Mouse (Mus musculus): ENCODE results near the gene Cnfn. TPM values are rescaled to one million over a fixed set of nuclear protein-coding genes. Genes with fewer than 3 reads are reported as not detected.
"Not testable (repeated sequence)": the region's sequence is repeated elsewhere in the genome, so short reads cannot be mapped to it uniquely, and the experiment has no call there.

Gene Cnfn
- polyA plus RNA-seq, 1 experiment from 2014 or later = 0.54 TPM

DNA sequence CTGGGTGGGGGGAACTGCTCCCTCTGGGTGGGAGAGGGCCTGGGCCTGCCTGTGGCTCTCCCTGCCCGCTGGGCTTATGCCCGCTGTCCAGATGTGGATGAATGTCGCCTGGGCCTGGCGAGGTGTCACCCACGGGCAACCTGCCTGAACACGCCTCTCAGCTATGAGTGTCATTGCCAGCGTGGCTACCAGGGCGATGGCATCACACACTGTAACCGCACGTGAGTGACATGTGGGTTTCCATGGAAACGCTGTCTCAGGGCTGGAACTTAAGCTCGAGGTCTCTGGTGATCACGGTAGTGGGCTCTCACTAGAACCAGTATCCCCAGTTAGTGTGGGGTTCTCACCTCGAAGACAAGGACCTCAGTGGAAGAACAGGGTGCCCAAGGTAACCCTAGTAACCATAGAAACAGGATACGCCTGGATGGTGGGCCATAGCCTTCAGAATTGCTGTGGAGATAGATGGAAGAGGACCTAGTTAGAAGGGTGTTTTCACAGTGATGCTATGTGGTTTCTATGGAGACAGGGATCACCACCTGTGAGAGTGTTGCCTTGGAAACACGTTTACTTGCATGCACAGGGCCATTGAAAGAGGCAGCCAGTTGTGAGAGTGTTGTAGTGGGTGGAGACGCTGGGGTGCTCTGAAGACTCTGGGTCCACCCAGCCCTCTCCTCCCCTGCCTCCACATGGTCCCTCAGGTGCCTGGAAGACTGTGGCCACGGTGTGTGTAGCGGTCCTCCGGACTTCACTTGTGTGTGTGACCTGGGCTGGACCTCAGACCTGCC is 28.3 kb downstream of the Cnfn start:
- H3K4me1 ChIP-seq (ENCODE audit: control insufficient read depth, insufficient read depth, low read depth, low read length) = no peaks in the 10 kb centered on the region; the same call in 1 of the 2 replicates
- H3K36me3 ChIP-seq (ENCODE audit: control insufficient read depth, insufficient read depth, low read length) = peaks cover 41% of the 10 kb centered on the region
- no peak overlapping the region for H3K27ac ChIP-seq (ENCODE audit: low read depth, low read length)
- no peaks in the 10 kb centered on the region for H3K9me3 ChIP-seq (ENCODE audit: control insufficient read depth, low read length)
- H3K27me3 ChIP-seq (replicated peaks; ENCODE audit: control insufficient read depth, insufficient read depth, low read length) = no peaks in the 10 kb centered on the region
- no peak overlapping the region for H3K4me3 ChIP-seq (ENCODE audit: low read length)
- peak; percentile 73 for ATAC-seq
- no peak overlapping the region for H3K9ac ChIP-seq (ENCODE audit: low read depth, low read length)
- WGBS = 66% methylated on average over 20 of the region's 20 CpGs
- no peak overlapping the region for H3K4me2 ChIP-seq (ENCODE audit: low read length)

DNA sequence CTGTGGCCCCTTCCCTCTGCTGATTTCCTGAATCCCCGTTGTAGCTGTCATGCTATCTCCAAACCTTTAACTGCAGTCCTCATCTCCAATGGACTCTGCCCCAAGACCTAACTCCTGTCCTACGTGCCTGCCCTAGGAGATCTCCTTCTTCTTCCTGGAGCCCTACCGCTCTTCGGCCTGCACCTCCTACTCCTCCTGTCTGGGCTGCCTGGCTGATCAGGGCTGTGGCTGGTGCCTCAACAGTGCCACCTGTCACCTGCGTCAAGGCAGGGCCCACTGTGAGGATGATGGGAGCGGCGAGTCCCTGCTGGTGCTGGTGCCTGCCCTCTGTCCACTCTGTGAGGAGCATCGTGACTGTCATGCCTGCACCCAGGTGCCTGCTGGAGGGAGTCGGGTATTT is 30.2 kb downstream of the Cnfn start:
- H3K36me3 ChIP-seq (ENCODE audit: control insufficient read depth, insufficient read depth, low read length) = peaks cover 47% of the 10 kb centered on the region
- H3K27me3 ChIP-seq (replicated peaks; ENCODE audit: control insufficient read depth, insufficient read depth, low read length) = no peaks in the 10 kb centered on the region

DNA sequence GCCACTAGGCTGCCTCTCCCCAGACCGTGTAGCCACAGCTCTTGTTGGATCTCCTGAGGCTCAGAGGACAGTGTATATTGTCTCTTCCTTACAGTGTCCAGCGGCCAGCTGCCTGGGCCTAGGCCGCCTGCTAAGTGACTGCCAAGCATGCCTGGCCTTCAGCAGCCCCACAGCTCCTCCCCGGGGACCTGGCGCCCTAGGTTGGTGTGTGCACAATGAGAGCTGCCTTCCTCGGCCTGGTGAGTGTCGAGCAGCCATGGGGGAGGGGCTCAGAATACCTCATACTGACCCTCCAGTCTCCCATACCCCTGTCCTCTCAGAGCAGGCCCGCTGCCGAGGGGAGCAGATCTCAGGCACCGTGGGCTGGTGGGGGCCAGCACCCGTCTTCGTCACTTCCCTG is 35.1 kb downstream of the Cnfn start:
- H3K4me2 ChIP-seq (ENCODE audit: low read length) = no peak overlapping the region
- no peak overlapping the region for H3K4me3 ChIP-seq (ENCODE audit: low read length)
- H3K36me3 ChIP-seq (ENCODE audit: control insufficient read depth, insufficient read depth, low read length) = peaks cover 41% of the 10 kb centered on the region
- no peaks in the 10 kb centered on the region for H3K9me3 ChIP-seq (ENCODE audit: control insufficient read depth, low read length)
- H3K9ac ChIP-seq (ENCODE audit: low read depth, low read length) = no peak overlapping the region
- no peak overlapping the region for H3K27ac ChIP-seq (ENCODE audit: low read depth, low read length)
- ATAC-seq = no peak
- H3K4me1 ChIP-seq (ENCODE audit: control insufficient read depth, insufficient read depth, low read depth, low read length) = no peaks in the 10 kb centered on the region
- 85% methylated on average over 12 of the region's 12 CpGs for WGBS
- H3K27me3 ChIP-seq (replicated peaks; ENCODE audit: control insufficient read depth, insufficient read depth, low read length) = no peaks in the 10 kb centered on the region

More for the DNA sequence above, 30.2 kb downstream of the Cnfn start:
- no peak overlapping the region for H3K9ac ChIP-seq (ENCODE audit: low read depth, low read length)
- H3K4me2 ChIP-seq (ENCODE audit: low read length) = no peak overlapping the region
- H3K4me3 ChIP-seq (ENCODE audit: low read length) = no peak overlapping the region
- no peak for ATAC-seq
- no peaks in the 10 kb centered on the region for H3K9me3 ChIP-seq (ENCODE audit: control insufficient read depth, low read length)
- no peaks in the 10 kb centered on the region; the same call in 1 of the 2 replicates for H3K4me1 ChIP-seq (ENCODE audit: control insufficient read depth, insufficient read depth, low read depth, low read length)
- WGBS = 93% methylated on average over 9 of the region's 9 CpGs
- no peak overlapping the region for H3K27ac ChIP-seq (ENCODE audit: low read depth, low read length)

DNA sequence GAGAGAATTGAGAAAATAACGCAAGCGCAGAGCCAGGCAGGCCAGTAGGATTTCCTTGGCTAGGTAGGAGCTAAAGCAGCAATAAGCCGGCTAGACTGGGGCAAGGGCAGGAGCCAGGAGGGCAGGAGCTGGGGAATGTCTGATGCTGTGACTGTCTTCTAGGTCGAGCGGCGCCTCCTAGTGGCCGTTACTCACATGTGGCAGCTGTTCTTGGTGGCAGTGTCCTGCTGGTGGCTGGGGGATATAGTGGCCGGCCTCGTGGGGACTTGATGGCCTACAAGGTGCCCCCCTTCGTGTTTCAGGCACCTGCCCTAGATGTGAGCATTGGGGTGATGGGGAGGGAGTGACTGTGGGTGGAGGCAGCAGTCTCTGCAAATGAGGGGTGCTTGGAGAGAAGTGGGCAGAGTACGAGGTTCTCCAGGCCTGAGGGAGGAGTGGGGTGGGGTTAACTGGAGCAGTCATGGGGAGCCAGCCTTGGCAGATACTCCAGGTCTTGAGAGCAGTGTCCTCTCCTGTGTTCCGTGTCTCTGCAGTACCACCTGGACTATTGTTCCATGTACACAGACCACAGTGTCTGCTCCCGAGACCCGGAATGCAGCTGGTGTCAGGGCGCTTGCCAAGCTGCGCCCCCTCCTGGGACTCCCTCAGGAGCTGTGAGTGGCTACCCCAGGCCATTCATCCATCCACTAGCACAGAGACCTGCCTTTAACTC is 35.8 kb downstream of the Cnfn start:
- Histone ChIP-seq H3K4me2 (ENCODE audit: low read length) (no peak overlapping the region), H3K4me3 (ENCODE audit: low read length) (no peak overlapping the region), H3K27ac (ENCODE audit: low read depth, low read length) (no peak overlapping the region), H3K4me1 (ENCODE audit: control insufficient read depth, insufficient read depth, low read depth, low read length) (no peaks in the 10 kb centered on the region), H3K9me3 (ENCODE audit: control insufficient read depth, low read length) (no peaks in the 10 kb centered on the region), H3K36me3 (ENCODE audit: control insufficient read depth, insufficient read depth, low read length) (peaks cover 42% of the 10 kb centered on the region), H3K9ac (ENCODE audit: low read depth, low read length) (no peak overlapping the region), H3K27me3 (replicated peaks; ENCODE audit: control insufficient read depth, insufficient read depth, low read length) (no peaks in the 10 kb centered on the region)
- 32% methylated on average over 16 of the region's 16 CpGs for WGBS
- 0 out of 2 replicates have a peak, but pooled peaks have one; percentile 57 for ATAC-seq

DNA sequence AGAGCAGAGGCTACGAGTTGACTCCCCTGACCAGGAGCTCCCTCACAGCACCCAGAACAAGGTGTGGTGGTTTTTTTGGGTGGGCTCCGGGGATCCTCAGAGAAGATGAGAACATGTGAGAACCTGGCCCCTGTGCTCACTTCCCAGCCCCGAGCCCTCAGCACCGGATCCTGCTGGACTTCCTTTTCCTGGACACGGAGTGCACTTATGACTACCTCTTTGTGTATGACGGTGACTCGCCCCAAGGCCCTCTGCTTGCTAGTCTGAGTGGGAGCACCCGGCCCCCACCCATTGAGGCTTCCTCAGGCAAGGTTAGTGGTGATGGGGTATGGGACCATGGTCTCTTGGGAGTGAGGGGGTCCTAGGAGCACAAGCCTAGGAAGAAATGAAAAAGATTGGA is 43.3 kb downstream of the Cnfn start:
- no peak for ATAC-seq
- Histone ChIP-seq H3K36me3 (ENCODE audit: control insufficient read depth, insufficient read depth, low read length) (peaks cover 26% of the 10 kb centered on the region), H3K4me1 (ENCODE audit: control insufficient read depth, insufficient read depth, low read depth, low read length) (peaks cover 9% of the 10 kb centered on the region), H3K4me3 (ENCODE audit: low read length) (no peak overlapping the region), H3K9me3 (ENCODE audit: control insufficient read depth, low read length) (no peaks in the 10 kb centered on the region), H3K4me2 (ENCODE audit: low read length) (no peak overlapping the region), H3K27ac (ENCODE audit: low read depth, low read length) (no peak overlapping the region), H3K9ac (ENCODE audit: low read depth, low read length) (no peak overlapping the region), H3K27me3 (replicated peaks; ENCODE audit: control insufficient read depth, insufficient read depth, low read length) (no peaks in the 10 kb centered on the region)
- WGBS = 94% methylated on average over 8 of the region's 8 CpGs

DNA sequence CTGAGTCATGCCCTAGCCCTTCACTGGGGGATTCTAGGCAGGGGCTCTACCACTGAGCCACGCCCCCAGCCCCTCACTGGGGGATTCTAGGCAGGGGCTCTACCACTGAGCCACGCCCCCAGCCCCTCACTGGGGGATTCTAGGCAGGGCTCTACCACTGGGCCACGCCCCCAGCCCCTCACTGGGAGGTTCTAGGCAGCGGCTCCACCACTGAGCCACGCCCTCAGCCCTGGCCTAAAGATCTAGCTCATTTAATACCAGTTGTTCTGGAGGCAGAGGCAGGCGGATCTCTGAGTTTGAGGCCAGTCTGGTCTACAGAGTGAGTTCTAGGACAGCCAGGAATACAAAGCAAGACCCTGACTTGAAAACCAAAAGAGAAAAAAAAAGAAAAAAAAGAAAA is 44.1 kb downstream of the Cnfn start:
- not testable (repeated sequence) for H3K9ac ChIP-seq (ENCODE audit: low read depth, low read length); H3K27ac ChIP-seq (ENCODE audit: low read depth, low read length); H3K4me3 ChIP-seq (ENCODE audit: low read length); H3K27me3 ChIP-seq (replicated peaks; ENCODE audit: control insufficient read depth, insufficient read depth, low read length); H3K4me1 ChIP-seq (ENCODE audit: control insufficient read depth, insufficient read depth, low read depth, low read length); H3K9me3 ChIP-seq (ENCODE audit: control insufficient read depth, low read length); ATAC-seq; H3K4me2 ChIP-seq (ENCODE audit: low read length)
- peaks cover 19% of the 10 kb centered on the region; the same call in 1 of the 2 replicates for H3K36me3 ChIP-seq (ENCODE audit: control insufficient read depth, insufficient read depth, low read length)
- WGBS = 90% methylated on average over 5 of the region's 6 CpGs

DNA sequence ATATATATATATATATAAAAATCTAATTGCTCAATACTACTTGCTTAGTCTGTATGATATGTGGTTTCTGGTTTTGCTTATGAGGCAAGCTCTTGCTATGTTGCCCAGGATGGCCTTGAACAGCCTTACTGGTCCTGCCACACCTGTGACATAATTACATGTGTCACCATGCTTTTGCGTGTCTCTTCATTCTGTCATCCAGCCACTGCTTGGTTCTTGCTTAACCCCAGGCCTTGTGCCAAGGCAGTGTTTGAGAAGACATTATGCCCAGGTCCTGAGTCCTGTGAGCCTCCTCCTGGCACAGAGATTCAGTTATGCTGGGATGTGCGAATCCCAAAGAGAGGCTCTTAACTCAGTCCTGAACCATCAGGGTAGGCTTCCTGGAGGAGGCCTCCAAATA is 46.3 kb downstream of the Cnfn start:
- WGBS = 89% methylated on average over 2 of the region's 2 CpGs
- peaks cover 6% of the 10 kb centered on the region; the same call in 1 of the 2 replicates for H3K36me3 ChIP-seq (ENCODE audit: control insufficient read depth, insufficient read depth, low read length)
- H3K4me2 ChIP-seq (ENCODE audit: low read length) = no peak overlapping the region
- no peak for ATAC-seq
- no peak overlapping the region for H3K9ac ChIP-seq (ENCODE audit: low read depth, low read length)
- no peaks in the 10 kb centered on the region for H3K9me3 ChIP-seq (ENCODE audit: control insufficient read depth, low read length)
- no peak overlapping the region for H3K4me3 ChIP-seq (ENCODE audit: low read length)
- no peaks in the 10 kb centered on the region for H3K27me3 ChIP-seq (replicated peaks; ENCODE audit: control insufficient read depth, insufficient read depth, low read length)
- no peak overlapping the region for H3K27ac ChIP-seq (ENCODE audit: low read depth, low read length)
- peaks cover 9% of the 10 kb centered on the region for H3K4me1 ChIP-seq (ENCODE audit: control insufficient read depth, insufficient read depth, low read depth, low read length)

DNA sequence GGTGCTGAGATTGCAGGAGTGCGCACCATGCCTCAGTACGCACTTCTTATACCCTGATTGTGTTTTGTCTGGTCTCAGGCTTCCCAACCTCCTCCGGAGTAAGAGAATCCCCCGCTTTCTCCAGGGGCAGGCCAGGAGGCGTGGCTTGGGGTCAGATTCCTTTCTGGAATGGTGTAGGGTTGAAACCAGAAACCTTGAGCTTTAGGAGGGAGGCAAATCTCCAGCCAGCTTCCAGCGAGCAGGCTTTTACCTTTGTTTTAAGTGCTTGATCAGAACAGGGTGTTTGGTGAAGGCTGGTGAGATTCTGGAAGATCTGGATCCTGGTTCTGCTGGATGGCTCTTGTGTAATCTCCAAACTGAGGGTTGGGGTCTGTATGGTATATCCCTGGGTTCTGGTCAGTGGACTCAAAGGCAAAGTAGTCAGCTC is 47.5 kb downstream of the Cnfn start:
- H3K4me2 ChIP-seq (ENCODE audit: low read length) = 0 out of 2 replicates have a peak overlapping the region, but pooled peaks have one; percentile 18
- H3K27me3 ChIP-seq (replicated peaks; ENCODE audit: control insufficient read depth, insufficient read depth, low read length) = no peaks in the 10 kb centered on the region
- no peak overlapping the region for H3K9ac ChIP-seq (ENCODE audit: low read depth, low read length)
- WGBS = 8% methylated on average over 6 of the region's 6 CpGs
- H3K9me3 ChIP-seq (ENCODE audit: control insufficient read depth, low read length) = no peaks in the 10 kb centered on the region
- 0 out of 2 replicates have a peak, but pooled peaks cover 2% of the 10 kb centered on the region for H3K36me3 ChIP-seq (ENCODE audit: control insufficient read depth, insufficient read depth, low read length)
- ATAC-seq = no peak
- peaks cover 14% of the 10 kb centered on the region for H3K4me1 ChIP-seq (ENCODE audit: control insufficient read depth, insufficient read depth, low read depth, low read length)
- no peak overlapping the region for H3K4me3 ChIP-seq (ENCODE audit: low read length)
- 0 out of 2 replicates have a peak overlapping the region, but pooled peaks have one; percentile 8 for H3K27ac ChIP-seq (ENCODE audit: low read depth, low read length)

Measured in hindbrain, embryonic 16.5 days (tissue).